Mouse (Mus musculus): ENCODE measurements around the gene Glis3. TPM values are rescaled to one million over a fixed set of nuclear protein-coding genes. Genes with fewer than 3 reads are reported as not detected.

Glis3 gene
- polyA plus RNA-seq, 1 experiment from 2014 or later, result 2.3 TPM

GRCm38 (mm10) chr19:28416069-28416468, 263.8 kb downstream of the Glis3 start:
- DNase-seq (ENCODE audit: low spot score), result no peak
- no peak overlapping the region for H3K27ac ChIP-seq (replicated peaks)
- no peaks in the 10 kb centered on the region for H3K27me3 ChIP-seq (replicated peaks; ENCODE audit: low read depth, poor library complexity, severe bottlenecking)
- no peaks in the 10 kb centered on the region for H3K9me3 ChIP-seq
- H3K36me3 ChIP-seq (replicated peaks), result no peaks in the 10 kb centered on the region
- no peak overlapping the region for H3K4me3 ChIP-seq
- H3K4me1 ChIP-seq, result no peaks in the 10 kb centered on the region
- 87% methylated on average over 5 of the region's 5 CpGs for WGBS

- Histone ChIP-seq H3K27me3 (replicated peaks; ENCODE audit: low read depth, poor library complexity, severe bottlenecking) (no peaks in the 10 kb centered on the region), H3K27ac (replicated peaks) (no peak overlapping the region), H3K4me1 (no peaks in the 10 kb centered on the region), H3K36me3 (replicated peaks) (no peaks in the 10 kb centered on the region), H3K4me3 (no peak overlapping the region), H3K9me3 (no peaks in the 10 kb centered on the region)
- DNase-seq (ENCODE audit: low spot score), result no peak
- WGBS, result 70% methylated on average over 3 of the region's 3 CpGs
Observed at GRCm38 (mm10) chr19:28408787-28409186, 271.1 kb downstream of the Glis3 start.

- H3K27me3 ChIP-seq (replicated peaks; ENCODE audit: low read depth, poor library complexity, severe bottlenecking), result no peaks in the 10 kb centered on the region
- no peaks in the 10 kb centered on the region for H3K9me3 ChIP-seq
- DNase-seq (ENCODE audit: low spot score), result no peak
- H3K27ac ChIP-seq (replicated peaks), result no peak overlapping the region
- 75% methylated on average over 6 of the region's 6 CpGs for WGBS
- H3K4me3 ChIP-seq, result no peak overlapping the region
- H3K4me1 ChIP-seq, result 0 out of 2 replicates have a peak, but pooled peaks cover 4% of the 10 kb centered on the region
- H3K36me3 ChIP-seq (replicated peaks), result no peaks in the 10 kb centered on the region
Observed at GRCm38 (mm10) chr19:28402956-28403355, 276.9 kb downstream of the Glis3 start.

GRCm38 (mm10) chr19:28395584-28395861, 284.4 kb downstream of the Glis3 start:
- H3K9me3 ChIP-seq, result no peaks in the 10 kb centered on the region
- no peaks in the 10 kb centered on the region for H3K36me3 ChIP-seq (replicated peaks)
- 83% methylated on average over 1 of the region's 1 CpGs for WGBS
- DNase-seq (ENCODE audit: low spot score), result no peak
- H3K4me1 ChIP-seq, result peaks cover 16% of the 10 kb centered on the region
- H3K4me3 ChIP-seq, result no peak overlapping the region
- no peak overlapping the region for H3K27ac ChIP-seq (replicated peaks)
- peaks cover 4% of the 10 kb centered on the region; the same call in 1 of the 2 replicates for H3K27me3 ChIP-seq (replicated peaks; ENCODE audit: low read depth, poor library complexity, severe bottlenecking)

GRCm38 (mm10) chr19:28394826-28395583, 284.9 kb downstream of the Glis3 start:
- 55% methylated on average over 12 of the region's 12 CpGs for WGBS
- Histone ChIP-seq H3K4me1 (peaks cover 16% of the 10 kb centered on the region), H3K36me3 (replicated peaks) (no peaks in the 10 kb centered on the region), H3K27me3 (replicated peaks; ENCODE audit: low read depth, poor library complexity, severe bottlenecking) (peaks cover 4% of the 10 kb centered on the region; the same call in 1 of the 2 replicates), H3K27ac (replicated peaks) (no peak overlapping the region), H3K4me3 (no peak overlapping the region), H3K9me3 (no peaks in the 10 kb centered on the region)
- no peak for DNase-seq (ENCODE audit: low spot score)

- no peaks in the 10 kb centered on the region for H3K36me3 ChIP-seq (replicated peaks)
- peaks cover 4% of the 10 kb centered on the region; the same call in 1 of the 2 replicates for H3K27me3 ChIP-seq (replicated peaks; ENCODE audit: low read depth, poor library complexity, severe bottlenecking)
Observed at GRCm38 (mm10) chr19:28393766-28394165, 286.1 kb downstream of the Glis3 start.

GRCm38 (mm10) chr19:28392838-28393237, 287.0 kb downstream of the Glis3 start:
- Histone ChIP-seq H3K27me3 (replicated peaks; ENCODE audit: low read depth, poor library complexity, severe bottlenecking) (peaks cover 4% of the 10 kb centered on the region; the same call in 1 of the 2 replicates), H3K4me1 (peaks cover 12% of the 10 kb centered on the region), H3K36me3 (replicated peaks) (no peaks in the 10 kb centered on the region), H3K4me3 (no peak overlapping the region), H3K9me3 (no peaks in the 10 kb centered on the region), H3K27ac (replicated peaks) (no peak overlapping the region)
- 83% methylated on average over 3 of the region's 3 CpGs for WGBS
- no peak for DNase-seq (ENCODE audit: low spot score)

More at GRCm38 (mm10) chr19:28393766-28394165, 286.1 kb downstream of the Glis3 start:
- 88% methylated on average over 7 of the region's 7 CpGs for WGBS
- no peak for DNase-seq (ENCODE audit: low spot score)
- Histone ChIP-seq H3K4me1 (peaks cover 16% of the 10 kb centered on the region), H3K9me3 (no peaks in the 10 kb centered on the region), H3K4me3 (no peak overlapping the region), H3K27ac (replicated peaks) (no peak overlapping the region)

GRCm38 (mm10) chr19:28390920-28391319, 289.0 kb downstream of the Glis3 start:
- no peaks in the 10 kb centered on the region for H3K36me3 ChIP-seq (replicated peaks)
- 70% methylated on average over 4 of the region's 4 CpGs for WGBS

GRCm38 (mm10) chr19:28389146-28389545, 290.7 kb downstream of the Glis3 start:
- WGBS, result 75% methylated on average over 5 of the region's 5 CpGs
- Histone ChIP-seq H3K4me3 (no peak overlapping the region), H3K27ac (replicated peaks) (no peak overlapping the region), H3K27me3 (replicated peaks; ENCODE audit: low read depth, poor library complexity, severe bottlenecking) (peaks cover 4% of the 10 kb centered on the region; the same call in 1 of the 2 replicates), H3K4me1 (no peaks in the 10 kb centered on the region), H3K36me3 (replicated peaks) (no peaks in the 10 kb centered on the region), H3K9me3 (no peaks in the 10 kb centered on the region)
- no peak for DNase-seq (ENCODE audit: low spot score)

More at GRCm38 (mm10) chr19:28390920-28391319, 289.0 kb downstream of the Glis3 start:
- Histone ChIP-seq H3K27ac (replicated peaks) (no peak overlapping the region), H3K4me3 (no peak overlapping the region), H3K9me3 (no peaks in the 10 kb centered on the region), H3K27me3 (replicated peaks; ENCODE audit: low read depth, poor library complexity, severe bottlenecking) (peaks cover 4% of the 10 kb centered on the region; the same call in 1 of the 2 replicates), H3K4me1 (peaks cover 12% of the 10 kb centered on the region)
- DNase-seq (ENCODE audit: low spot score), result no peak

GRCm38 (mm10) chr19:28383425-28383824, 296.5 kb downstream of the Glis3 start:
- Histone ChIP-seq H3K36me3 (replicated peaks) (no peaks in the 10 kb centered on the region), H3K4me3 (no peak overlapping the region), H3K9me3 (no peaks in the 10 kb centered on the region), H3K4me1 (peaks cover 30% of the 10 kb centered on the region), H3K27ac (replicated peaks) (no peak overlapping the region), H3K27me3 (replicated peaks; ENCODE audit: low read depth, poor library complexity, severe bottlenecking) (no peaks in the 10 kb centered on the region)
- WGBS, result 84% methylated on average over 5 of the region's 5 CpGs
- DNase-seq (ENCODE audit: low spot score), result no peak

GRCm38 (mm10) chr19:28382168-28382911, 297.5 kb downstream of the Glis3 start:
- Histone ChIP-seq H3K4me3 (no peak overlapping the region), H3K9me3 (no peaks in the 10 kb centered on the region), H3K36me3 (replicated peaks) (no peaks in the 10 kb centered on the region), H3K4me1 (peaks cover 30% of the 10 kb centered on the region), H3K27ac (replicated peaks) (no peak overlapping the region), H3K27me3 (replicated peaks; ENCODE audit: low read depth, poor library complexity, severe bottlenecking) (no peaks in the 10 kb centered on the region)
- 53% methylated on average over 10 of the region's 10 CpGs for WGBS
- DNase-seq (ENCODE audit: low spot score), result peak; percentile 29

- no peaks in the 10 kb centered on the region for H3K27me3 ChIP-seq (replicated peaks; ENCODE audit: low read depth, poor library complexity, severe bottlenecking)
- 58% methylated on average over 9 of the region's 9 CpGs for WGBS
- no peak overlapping the region for H3K4me3 ChIP-seq
- DNase-seq (ENCODE audit: low spot score), result peak; percentile 18
- no peaks in the 10 kb centered on the region for H3K9me3 ChIP-seq
- H3K4me1 ChIP-seq, result peaks cover 30% of the 10 kb centered on the region
- H3K27ac ChIP-seq (replicated peaks), result no peak overlapping the region
- H3K36me3 ChIP-seq (replicated peaks), result no peaks in the 10 kb centered on the region
Observed at GRCm38 (mm10) chr19:28381441-28381840, 298.4 kb downstream of the Glis3 start.
